Mouse (Mus musculus) testis, postnatal 14 days (tissue): ENCODE measurements around the gene Grap2.
"Not testable (repeated sequence)": the region's sequence is repeated elsewhere in the genome, so short reads cannot be mapped to it uniquely, and the experiment has no call there.

Source experiments
- DNase-seq: peaks from one replicate; pipeline ENCODE4 v3.0.0; 2021; ENCODE audit warnings: low spot score

Gene Grap2

GRCm38 (mm10) chr15:80566696-80567095, 5.7 kb upstream of the Grap2 start:
- DNase-seq, result no peak

GRCm38 (mm10) chr15:80567139-80567538, 5.3 kb upstream of the Grap2 start:
- DNase-seq, result no peak

DNA sequence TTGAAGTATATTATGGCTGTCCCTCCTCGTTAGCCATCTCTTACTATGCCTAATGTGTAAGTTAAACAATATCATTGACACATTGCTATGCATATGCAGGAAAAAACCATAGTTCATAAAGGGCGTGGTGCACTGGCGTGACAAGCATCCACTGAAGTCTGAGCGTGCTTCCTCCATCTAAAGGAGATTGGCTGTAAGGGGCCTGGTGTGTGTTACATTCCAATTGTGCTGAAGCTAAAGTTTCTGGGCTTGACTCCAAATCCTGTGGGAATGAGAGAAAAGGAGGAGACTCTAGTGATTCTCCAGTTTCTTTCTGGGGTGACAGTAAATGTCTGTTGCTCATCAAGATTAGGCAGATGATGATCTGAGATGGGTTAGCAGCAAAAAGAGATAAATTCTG, 4.7 kb upstream of the Grap2 start:
- DNase-seq, result no peak

DNA sequence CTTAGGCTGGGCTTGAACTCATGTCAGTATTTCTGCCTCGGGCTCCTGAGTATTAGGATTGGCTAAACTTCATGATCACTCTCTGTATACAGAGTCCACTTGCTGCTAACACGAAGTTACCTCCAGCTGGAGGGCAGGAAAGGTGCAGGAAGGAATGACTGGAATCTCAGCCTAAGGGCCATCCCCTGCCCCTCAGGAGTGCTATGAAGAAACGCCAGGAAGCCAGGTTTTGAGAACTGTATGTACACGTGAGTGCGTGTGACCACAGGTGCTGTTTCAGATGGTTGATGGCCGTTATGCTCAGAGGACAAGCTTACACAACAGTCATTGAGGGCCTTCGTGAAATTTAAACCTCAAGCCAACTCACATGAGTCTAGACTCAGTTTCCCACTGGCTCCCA, 3.2 kb upstream of the Grap2 start:
- DNase-seq, result no peak

- DNase-seq, result no peak
Observed at GRCm38 (mm10) chr15:80570226-80570625, 2.2 kb upstream of the Grap2 start.

DNA sequence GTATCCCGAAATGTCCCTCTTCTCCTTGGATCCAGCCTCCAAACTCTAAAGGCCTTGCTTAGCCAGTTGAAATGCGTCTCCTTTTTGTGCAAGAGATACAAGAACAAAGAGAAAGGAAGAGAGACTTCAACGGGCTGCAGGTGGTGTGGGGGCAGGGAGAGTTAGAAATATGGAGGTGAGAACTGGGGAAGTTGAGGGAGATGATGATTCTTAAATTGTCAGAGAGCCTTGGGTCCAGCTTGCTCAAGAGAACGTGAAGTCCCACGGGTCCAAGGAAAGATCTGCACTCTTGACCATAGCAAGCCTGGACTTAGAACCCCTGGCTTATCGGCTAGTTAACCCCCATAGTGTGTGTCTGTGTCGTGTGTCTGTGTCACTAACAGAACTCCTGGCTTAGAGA, 783 bp upstream of the Grap2 start:
- DNase-seq, result no peak

GRCm38 (mm10) chr15:80572811-80573520, 572 bp downstream of the Grap2 start:
- DNase-seq, result no peak

DNA sequence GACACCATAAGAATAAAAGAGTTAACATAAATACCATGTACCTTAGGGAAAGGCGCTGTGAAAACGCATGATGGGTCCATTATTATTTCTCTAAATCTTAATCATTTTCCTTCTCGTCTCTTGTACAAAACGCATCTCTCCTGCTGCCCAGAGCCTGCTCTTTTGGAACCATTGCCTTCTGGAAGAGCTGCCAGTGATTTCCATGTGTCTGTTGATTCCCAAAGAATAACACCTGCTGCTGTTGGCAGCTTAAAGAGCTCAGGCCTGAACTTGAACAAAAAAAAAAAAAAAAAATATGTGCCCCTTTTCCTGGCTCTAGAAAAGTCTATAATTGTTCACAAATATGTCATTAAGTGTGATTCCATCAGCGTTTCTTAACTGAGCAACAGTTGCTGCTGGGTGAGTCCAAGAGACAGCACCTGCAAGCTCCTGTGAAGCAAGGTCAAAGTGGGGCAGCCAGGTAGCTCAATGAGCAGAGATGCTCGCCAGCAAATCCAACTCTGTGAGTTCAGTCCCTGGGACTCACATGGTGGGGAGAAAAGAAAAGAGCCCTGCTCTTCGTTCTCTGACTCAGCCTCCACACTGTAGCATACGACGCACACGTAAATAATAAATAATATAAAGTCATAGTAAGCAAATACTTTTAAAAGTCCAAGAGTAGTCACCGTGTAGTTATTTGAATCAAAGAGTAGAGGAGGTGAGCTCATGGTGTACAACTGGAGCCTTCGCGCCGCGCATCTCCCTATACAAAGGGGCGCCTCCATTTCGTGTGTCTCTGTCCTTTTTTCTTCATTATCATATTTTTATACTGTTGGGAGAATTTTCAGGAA, 2.0 kb downstream of the Grap2 start:
- DNase-seq, result no peak

- no peak for DNase-seq
Observed at GRCm38 (mm10) chr15:80575817-80576370, 3.5 kb downstream of the Grap2 start.

DNA sequence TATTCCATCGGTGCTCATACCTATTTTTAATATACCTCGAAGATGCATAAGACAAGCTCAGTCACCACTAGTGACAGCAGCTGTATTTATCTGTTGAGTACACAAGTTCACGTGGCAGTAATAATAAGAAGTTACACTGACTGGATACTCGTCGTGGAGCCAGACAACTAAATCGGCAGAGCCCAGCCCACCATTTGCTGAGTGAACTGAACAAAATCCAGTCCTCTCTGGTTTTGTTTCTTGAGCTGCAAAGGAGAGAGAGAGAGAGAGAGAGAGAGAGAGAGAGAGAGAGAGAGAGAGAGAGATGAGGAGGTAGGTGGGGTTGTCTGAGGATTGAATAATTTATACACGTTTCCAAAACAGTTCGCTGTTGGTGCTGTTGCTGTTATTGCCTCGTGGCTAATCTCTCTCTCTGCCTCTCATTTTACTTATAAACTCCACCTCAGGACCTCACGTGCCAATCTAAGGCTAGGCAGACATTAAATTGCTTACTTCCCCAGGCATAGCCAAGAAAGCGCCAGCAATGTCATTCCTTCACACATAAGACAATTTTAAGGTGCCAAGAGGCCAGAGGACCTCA, 4.1 kb downstream of the Grap2 start:
- no peak for DNase-seq

DNA sequence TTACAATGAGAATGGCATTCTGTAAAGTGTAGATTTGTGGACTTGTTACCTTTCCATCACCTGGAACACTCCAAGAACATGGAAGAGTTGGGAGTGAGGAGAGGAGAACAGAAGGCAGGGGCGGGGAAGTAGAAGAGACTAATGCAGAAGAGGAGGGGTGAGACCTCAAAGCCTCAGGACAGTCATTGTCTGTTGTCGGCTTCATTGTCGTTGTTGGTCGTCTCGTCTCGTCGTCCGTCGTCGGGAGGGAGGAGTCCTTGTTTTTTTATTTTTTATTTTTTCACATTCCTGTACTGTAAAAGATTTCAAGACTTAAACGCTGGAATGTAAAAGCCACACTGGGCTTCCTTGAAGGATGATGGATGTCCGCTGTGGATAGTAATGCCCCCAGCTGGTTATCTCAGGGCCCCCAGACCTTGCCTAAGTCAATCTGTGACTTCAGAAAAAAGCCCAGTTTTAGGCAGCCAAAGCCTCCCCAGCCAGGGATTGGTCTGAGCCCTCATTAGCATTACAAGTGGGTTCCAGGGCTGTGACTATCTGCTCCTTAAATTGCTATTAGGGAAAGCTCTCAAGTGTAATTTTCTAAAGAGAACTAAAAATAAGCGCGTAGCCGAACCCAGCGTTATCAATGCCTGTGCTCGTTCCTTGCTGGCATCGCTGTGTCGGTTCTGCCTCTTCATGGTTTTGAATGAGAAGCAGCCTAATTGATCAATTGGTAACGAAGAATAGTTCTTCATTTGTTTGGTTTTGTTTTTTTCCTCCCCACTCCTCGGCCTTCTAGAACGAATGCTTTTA, 5.0 kb downstream of the Grap2 start:
- DNase-seq, result no peak

DNA sequence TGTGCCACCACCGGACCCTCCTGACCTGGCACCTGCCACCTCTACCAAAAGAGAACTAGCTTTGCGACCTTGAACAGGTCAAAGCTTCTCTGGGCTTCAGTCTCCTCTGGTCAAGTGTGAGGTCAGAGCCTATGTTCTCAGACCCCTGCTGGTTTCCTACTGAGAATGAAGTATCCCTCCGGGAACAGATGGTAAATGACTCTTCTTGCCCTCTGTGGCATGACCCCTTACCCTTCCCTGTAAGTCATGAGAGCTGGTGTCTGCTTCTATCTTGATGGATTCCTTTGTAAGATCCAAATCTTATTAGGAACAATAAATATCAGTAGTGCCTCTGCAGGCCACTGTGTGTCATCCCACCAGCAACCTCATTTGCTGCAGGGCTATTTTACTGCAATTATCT, 6.7 kb downstream of the Grap2 start:
- DNase-seq, result no peak

DNA sequence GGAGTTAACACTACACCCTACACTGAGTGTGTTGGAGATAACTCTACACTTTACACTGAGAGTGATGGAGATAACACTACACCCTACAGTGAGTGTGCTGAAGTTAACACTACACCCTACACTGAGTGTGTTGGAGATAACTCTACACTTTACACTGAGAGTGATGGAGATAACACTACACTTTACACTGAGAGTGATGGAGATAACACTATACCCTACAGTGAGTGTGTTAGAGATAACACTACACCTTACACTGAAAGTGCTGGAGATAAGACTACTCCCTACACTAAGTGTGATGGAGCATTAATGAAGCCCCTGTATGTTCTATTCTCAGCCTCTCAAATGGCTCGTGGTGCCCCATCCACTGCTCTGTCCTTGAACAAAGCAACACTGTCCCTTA, 8.2 kb downstream of the Grap2 start:
- DNase-seq, result not testable (repeated sequence)

DNA sequence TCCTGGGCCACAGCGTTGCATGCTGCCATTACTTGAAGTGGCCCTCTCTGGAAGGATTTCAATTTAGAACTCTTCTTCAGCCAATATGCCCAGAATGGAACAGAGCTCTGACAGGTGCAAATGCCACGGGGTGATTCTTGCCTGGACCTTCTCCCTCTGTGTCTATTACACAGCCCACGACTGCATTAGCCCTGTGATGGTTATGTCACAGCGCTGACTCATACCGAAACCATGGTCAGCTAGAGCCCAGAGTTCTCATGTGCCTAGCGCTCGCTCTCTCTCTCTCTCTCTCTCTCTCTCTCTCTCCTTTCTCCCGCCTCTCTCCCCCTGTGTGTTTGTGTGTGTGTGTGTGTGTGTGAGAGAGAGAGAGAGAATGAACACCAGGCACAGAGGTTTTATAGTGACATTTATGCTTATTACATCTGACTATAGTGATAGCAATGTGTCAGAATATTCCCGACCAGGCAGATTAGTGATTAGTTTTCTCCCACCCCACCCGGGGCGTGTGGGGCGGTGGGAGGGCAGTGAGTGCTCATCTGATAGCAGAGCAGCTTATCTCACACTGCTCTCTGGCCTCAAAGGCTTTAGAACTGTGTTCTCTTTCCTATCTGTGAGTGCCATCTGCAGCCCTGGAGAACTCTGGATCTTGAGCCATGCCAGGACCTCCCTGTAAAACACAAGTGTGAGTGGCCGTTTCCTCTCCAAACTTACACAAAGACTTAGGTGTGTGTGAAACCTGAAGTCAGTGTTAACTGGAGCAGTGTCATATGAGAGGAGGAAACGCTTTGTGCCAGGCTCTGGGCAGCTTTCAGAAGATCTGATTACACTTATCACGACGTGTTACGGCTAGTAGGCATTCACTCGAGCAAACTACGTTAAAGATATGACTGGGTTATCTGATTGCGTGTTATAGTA, 10.4 kb downstream of the Grap2 start:
- DNase-seq, result no peak

- peak; percentile 58 for DNase-seq
Observed at GRCm38 (mm10) chr15:80586296-80586695, 13.9 kb downstream of the Grap2 start.

GRCm38 (mm10) chr15:80590641-80591040, 18.2 kb downstream of the Grap2 start:
- no peak for DNase-seq

- DNase-seq, result no peak
Observed at GRCm38 (mm10) chr15:80592737-80593136, 20.3 kb downstream of the Grap2 start.

DNA sequence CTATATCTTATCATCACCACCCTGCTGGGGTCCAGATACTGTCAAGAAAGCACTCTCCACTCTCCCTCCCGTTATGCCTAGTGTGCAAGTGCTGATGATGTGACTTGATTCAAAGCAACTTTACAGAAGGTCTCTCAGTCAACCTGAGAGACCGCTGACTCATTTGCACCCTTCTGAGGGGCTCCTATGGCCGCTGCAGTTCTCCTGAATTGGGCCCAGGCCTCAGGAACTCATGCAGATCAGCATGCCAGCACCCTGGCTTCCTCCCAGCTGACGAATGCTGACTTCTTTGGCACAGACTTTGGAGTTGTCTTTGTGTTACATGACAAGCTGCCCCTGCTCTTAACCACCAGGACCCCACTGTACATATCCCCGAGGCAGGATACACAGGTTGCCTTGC, 21.5 kb downstream of the Grap2 start:
- no peak for DNase-seq

DNA sequence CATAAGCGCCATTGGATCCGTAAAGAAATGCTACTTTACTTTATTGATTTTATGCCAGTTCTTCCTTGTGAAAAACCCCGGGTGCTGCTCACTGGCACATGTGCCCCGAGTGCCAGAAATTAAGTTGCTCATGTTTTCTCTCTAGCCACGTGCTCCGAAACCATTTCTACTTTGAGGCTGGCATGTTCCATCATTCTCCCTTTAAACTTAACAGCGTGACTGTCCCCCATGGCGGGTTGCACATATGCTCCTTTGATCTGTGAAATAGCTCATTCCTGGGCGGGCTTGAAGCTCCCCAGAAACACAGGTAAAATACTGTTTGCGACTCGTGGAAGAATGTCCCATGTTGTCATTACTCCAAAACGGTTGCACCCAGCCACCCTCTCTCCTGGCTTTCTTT, 26.4 kb downstream of the Grap2 start:
- no peak for DNase-seq

GRCm38 (mm10) chr15:80599213-80599750, 26.9 kb downstream of the Grap2 start:
- peak; percentile 37 for DNase-seq

DNA sequence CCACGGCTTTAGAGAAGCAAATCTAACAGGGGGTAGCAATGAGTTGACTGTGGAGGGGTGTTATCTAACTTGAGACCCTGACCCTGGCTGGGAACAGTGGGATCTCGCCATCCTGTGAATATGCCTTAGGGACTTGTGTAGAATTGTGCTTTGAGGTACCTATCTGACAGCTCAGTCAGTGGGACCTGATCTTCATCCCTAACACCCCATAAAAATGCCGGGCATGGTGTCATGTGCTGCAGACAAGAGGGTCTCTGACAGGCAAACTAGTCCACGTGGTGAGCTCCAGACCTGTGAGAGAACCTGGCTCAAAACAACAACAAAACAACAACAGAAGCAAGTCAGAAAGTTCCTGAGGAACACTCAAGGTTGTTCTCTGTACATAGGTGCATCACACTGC, 27.4 kb downstream of the Grap2 start:
- no peak for DNase-seq
